Comparison of ENCODE assay signal across 20 mouse cellular contexts in the genomic region with DNA sequence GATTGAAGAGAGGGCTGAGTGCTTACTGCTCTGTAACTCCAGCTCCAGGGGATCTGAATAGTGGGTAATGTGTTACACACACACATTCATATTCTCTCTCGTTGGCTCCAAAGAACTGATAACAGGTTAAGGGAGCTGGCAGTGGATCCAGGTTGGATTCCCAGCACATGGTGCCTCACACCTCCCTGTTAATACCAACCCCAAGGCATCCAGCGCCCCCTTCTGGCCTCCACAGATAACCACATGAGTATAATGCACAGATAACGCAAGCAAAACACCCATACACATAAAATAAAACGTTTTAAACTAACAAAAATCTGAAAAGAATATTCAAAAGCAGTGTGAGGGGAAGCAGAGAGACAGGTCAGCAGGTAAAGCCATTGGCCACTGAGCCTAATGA. TPM values are rescaled to one million over a fixed set of nuclear protein-coding genes. Genes with fewer than 3 reads are reported as not detected.
A peak's percentile ranks its signal among the peaks of the same experiment; 100 is the strongest.
DNase-seq lines count a peak whose midpoint lies in the region; ATAC-seq and TF ChIP-seq lines count a peak whose summit lies in the region.
"Had no signal": no experiment of that assay in that cellular context is flagged by ENCODE, and none has a peak within 500 bp of the region (broad histone marks: within the 10 kb centered on the region; RNA-seq: fewer than 3 reads in every experiment).

No protein-coding gene starts in this region.

- TF ChIP-seq CTCF in intestine, postnatal 0 days (IDR thresholded peaks at IDR 0.05; ENCODE audit: low read depth), result peak; percentile 42; the same call in 1 of the 2 replicates
- peak; percentile 26 for TF ChIP-seq CTCF in lung, postnatal 0 days (IDR thresholded peaks at IDR 0.05)
- TF ChIP-seq CTCF in MEL (IDR thresholded peaks at IDR 0.05 in 2 of 3, conservative IDR thresholded peaks at IDR 0.05 in 1 of 3; ENCODE audit: control insufficient read depth in 1 of 3, insufficient read depth in 1 of 3, low read depth in 2 of 3, low read length in 3 of 3, poor library complexity in 1 of 3, severe bottlenecking in 1 of 3), result peak; percentile 55 to 66 (median 55)

- no peak overlapping the region for H3K27ac ChIP-seq in intestine, postnatal 0 days (ENCODE audit: low read depth, low read length)
- no peak overlapping the region for H3K27ac ChIP-seq in intestine, embryonic 15.5 days
- no peak overlapping the region for H3K27ac ChIP-seq in lung, postnatal 0 days (ENCODE audit: low read length)
- no peak overlapping the region for H3K27ac ChIP-seq in MEL (ENCODE audit: control insufficient read depth, low read depth, low read length)
- H3K27ac ChIP-seq: forebrain, embryonic 10.5 days; kidney, embryonic 15.5 days; limb, embryonic 12.5 days; macrophage had no signal

- H3K9ac ChIP-seq in intestine, postnatal 0 days (ENCODE audit: low read depth, low read length), result no peak overlapping the region
- H3K9ac ChIP-seq in intestine, embryonic 15.5 days, result no peak overlapping the region
- H3K9ac ChIP-seq in lung, postnatal 0 days (replicated peaks; ENCODE audit: low read depth), result no peak overlapping the region
- no peak overlapping the region for H3K9ac ChIP-seq in MEL (ENCODE audit: control insufficient read depth, low read depth, low read length, poor library complexity, severe bottlenecking)
- H3K9ac ChIP-seq: heart, embryonic 12.5 days; kidney, embryonic 15.5 days; limb, embryonic 12.5 days had no signal

- H3K4me3 ChIP-seq in intestine, postnatal 0 days (ENCODE audit: low read depth, low read length), result no peak overlapping the region
- H3K4me3 ChIP-seq in intestine, embryonic 15.5 days (replicated peaks), result no peak overlapping the region
- H3K4me3 ChIP-seq in lung, postnatal 0 days (ENCODE audit: low read depth, low read length), result no peak overlapping the region
- H3K4me3 ChIP-seq in MEL (ENCODE audit: control insufficient read depth in 1 of 2, insufficient read depth in 1 of 2, low read depth in 2 of 2, low read length in 2 of 2), result no peak overlapping the region
- H3K4me3 ChIP-seq: forebrain, embryonic 10.5 days; heart, embryonic 12.5 days; kidney, embryonic 15.5 days; limb, embryonic 12.5 days had no signal

- DNase-seq in lung, postnatal 0 days (ENCODE audit: low spot score), result no peak
- no peak for DNase-seq in lung, postnatal 36 days
- DNase-seq in MEL (ENCODE audit: low read depth, low spot score), result peak; percentile 56
- no peak for DNase-seq in heart, postnatal 14 days
- DNase-seq: adrenal gland, postnatal 36 days; cerebellum, adult 9-11 months; gastrocnemius, postnatal 36 days; heart, postnatal 36 days; lung, adult 2 months; spleen, adult 18-20 months had no signal

- intact Hi-C loops in heart, postnatal 14 days (cut with DNase I), result no loop called here

- peaks cover 13% of the 10 kb centered on the region; the same call in 1 of the 2 replicates for H3K36me3 ChIP-seq in intestine, postnatal 0 days (ENCODE audit: control insufficient read depth, insufficient read depth)
- 0 out of 2 replicates have a peak, but pooled peaks cover 5% of the 10 kb centered on the region for H3K36me3 ChIP-seq in intestine, embryonic 15.5 days
- no peaks in the 10 kb centered on the region for H3K36me3 ChIP-seq in lung, postnatal 0 days (ENCODE audit: insufficient read depth, low read length)
- H3K36me3 ChIP-seq in MEL (ENCODE audit: control insufficient read depth in 1 of 2, insufficient read depth in 2 of 2, low read length in 2 of 2), result no peaks in the 10 kb centered on the region; a peak in 2 of 4 replicates

- no peak overlapping the region for H3K4me2 ChIP-seq in intestine, postnatal 0 days (replicated peaks; ENCODE audit: low read depth)
- no peak overlapping the region for H3K4me2 ChIP-seq in intestine, embryonic 15.5 days (replicated peaks)
- no peak overlapping the region for H3K4me2 ChIP-seq in lung, postnatal 0 days (replicated peaks; ENCODE audit: low read depth, low read length)
- H3K4me2 ChIP-seq: heart, embryonic 12.5 days; kidney, embryonic 15.5 days; limb, embryonic 12.5 days had no signal

- TF ChIP-seq POLR2A in MEL (IDR thresholded peaks at IDR 0.05; ENCODE audit: control insufficient read depth in 1 of 2, insufficient read depth in 1 of 2, low read depth in 1 of 2, low read length in 2 of 2, poor library complexity in 1 of 2), result no peak

- 47% methylated on average over 4 of the region's 4 CpGs for WGBS in intestine, postnatal 0 days
- WGBS in intestine, embryonic 15.5 days, result 53% methylated on average over 4 of the region's 4 CpGs
- 52% methylated on average over 4 of the region's 4 CpGs for WGBS in lung, postnatal 0 days

- H3K27me3 ChIP-seq in intestine, postnatal 0 days (replicated peaks; ENCODE audit: control insufficient read depth, insufficient read depth, low read length), result peaks cover 19% of the 10 kb centered on the region
- peaks cover 26% of the 10 kb centered on the region for H3K27me3 ChIP-seq in intestine, embryonic 15.5 days (replicated peaks)
- peaks cover 4% of the 10 kb centered on the region; the same call in 1 of the 2 replicates for H3K27me3 ChIP-seq in lung, postnatal 0 days (replicated peaks; ENCODE audit: insufficient read depth, low read length)
- no peaks in the 10 kb centered on the region for H3K27me3 ChIP-seq in MEL (ENCODE audit: control insufficient read depth in 1 of 2, insufficient read depth in 2 of 2, low read length in 2 of 2)

- no peak for ATAC-seq in intestine, postnatal 0 days
- no peak for ATAC-seq in intestine, embryonic 15.5 days
- ATAC-seq in lung, postnatal 0 days, result no peak
- 0 out of 2 replicates have a peak, but pooled peaks have one; percentile 32 for ATAC-seq in megakaryocyte progenitor cell, adult 5-6 weeks (replicated peaks; ENCODE audit: poor library complexity)
- no peak for ATAC-seq in erythroblast, adult 5-6 weeks (replicated peaks; ENCODE audit: low FRiP score, poor library complexity, severe bottlenecking)
- ATAC-seq: midbrain, embryonic 16.5 days had no signal

- 0 out of 2 replicates have a peak, but pooled peaks cover 3% of the 10 kb centered on the region for H3K4me1 ChIP-seq in intestine, postnatal 0 days (replicated peaks; ENCODE audit: control insufficient read depth, insufficient read depth, low read length)
- H3K4me1 ChIP-seq in intestine, embryonic 15.5 days (replicated peaks), result peaks cover 12% of the 10 kb centered on the region
- H3K4me1 ChIP-seq in lung, postnatal 0 days (ENCODE audit: insufficient read depth, low read depth, low read length), result peaks cover 13% of the 10 kb centered on the region
- H3K4me1 ChIP-seq in MEL (ENCODE audit: control insufficient read depth in 1 of 2, insufficient read depth in 2 of 2, low read length in 2 of 2), result 0 out of 4 replicates have a peak, but pooled peaks cover 0 to 3% of the 10 kb centered on the region in 2 experiments

- no peaks in the 10 kb centered on the region for H3K9me3 ChIP-seq in intestine, postnatal 0 days (ENCODE audit: control insufficient read depth)
- H3K9me3 ChIP-seq in intestine, embryonic 15.5 days, result no peaks in the 10 kb centered on the region
- H3K9me3 ChIP-seq in lung, postnatal 0 days (ENCODE audit: low read length), result no peaks in the 10 kb centered on the region
- H3K9me3 ChIP-seq in MEL (replicated peaks; ENCODE audit: insufficient read depth, low read length), result no peaks in the 10 kb centered on the region
- H3K9me3 ChIP-seq: forebrain, embryonic 10.5 days; heart, embryonic 12.5 days; kidney, embryonic 15.5 days; limb, embryonic 12.5 days had no signal

- H3K79me2 ChIP-seq in MEL (ENCODE audit: control insufficient read depth, insufficient read depth, low read length, poor library complexity), result no peaks in the 10 kb centered on the region

- peak; percentile 13 for TF ChIP-seq RAD21 in MEL (IDR thresholded peaks at IDR 0.05; ENCODE audit: low read depth, low read length)

- no peak for TF ChIP-seq EP300 in lung, postnatal 0 days (IDR thresholded peaks at IDR 0.05)
- TF ChIP-seq EP300 in MEL (IDR thresholded peaks at IDR 0.05; ENCODE audit: low read depth in 1 of 2, low read length in 2 of 2), result no peak

RNA-seq across cellular contexts. Expression of gene Tmem91, which starts 2.5 kb away (rescaled TPM):
- 0.61 and 1.3 TPM in 2 replicates for polyA plus RNA-seq in intestine, postnatal 0 days (2015; fragmentation: Nextera tagmentation; extraction: Ambion mirVana)
- polyA plus RNA-seq in intestine, embryonic 15.5 days (2015; fragmentation: Nextera tagmentation; extraction: Ambion mirVana), result 1.9 and 2.4 TPM in 2 replicates
- 1.2 and 2.0 TPM in 2 replicates for polyA plus RNA-seq in lung, postnatal 0 days (2015; fragmentation: Nextera tagmentation; extraction: Ambion mirVana)
- total RNA-seq in MEL (2012; rRNA removed), result 0.59 and 0.89 TPM in 2 replicates
- polyA plus RNA-seq in MEL (2012; ENCODE audit: insufficient read depth in 1 of 2, insufficient read length in 2 of 2, low read depth in 1 of 2, low replicate concordance in 2 of 2, missing spikeins in 1 of 2), result 1 to 10 TPM in 1 of 2 experiments, not detected in 1; 3.3 TPM
- 0.69 and 1.0 TPM in 2 replicates for total RNA-seq in megakaryocyte progenitor cell, adult 5-6 weeks (2015)
- total RNA-seq in megakaryocyte progenitor cell, adult 5-6 weeks (2017), result not detected in 2 replicates
- total RNA-seq in erythroblast, adult 5-6 weeks (2015; ENCODE audit: low replicate concordance), result 0.96 TPM in 1 of 2 replicates, not detected in the other
- 0.09 TPM in 1 of 2 replicates, not detected in the other for total RNA-seq in erythroblast, adult 5-6 weeks (2017; ENCODE audit: low replicate concordance)
- under 1 TPM in 1 of 2 experiments, not detected in 1; 0.37 TPM for total RNA-seq in heart, postnatal 14 days (2021)
- total RNA-seq: adrenal gland, postnatal 36 days; gastrocnemius, postnatal 36 days; heart, postnatal 36 days had no signal

RNA-seq across cellular contexts. Expression of gene B9d2, which starts 8.1 kb away (rescaled TPM):
- 12.4 and 12.6 TPM in 2 replicates for polyA plus RNA-seq in intestine, postnatal 0 days (2015; fragmentation: Nextera tagmentation; extraction: Ambion mirVana)
- 22.4 and 23.7 TPM in 2 replicates for polyA plus RNA-seq in intestine, embryonic 15.5 days (2015; fragmentation: Nextera tagmentation; extraction: Ambion mirVana)
- 28.6 and 28.8 TPM in 2 replicates for polyA plus RNA-seq in lung, postnatal 0 days (2015; fragmentation: Nextera tagmentation; extraction: Ambion mirVana)
- 70.4 TPM in 2 replicates for total RNA-seq in MEL (2012; rRNA removed)
- 100 to 1,000 TPM in 1 of 2 experiments, not detected in 1; 108 TPM for polyA plus RNA-seq in MEL (2012; ENCODE audit: insufficient read depth in 1 of 2, insufficient read length in 2 of 2, low read depth in 1 of 2, low replicate concordance in 2 of 2, missing spikeins in 1 of 2)
- total RNA-seq in megakaryocyte progenitor cell, adult 5-6 weeks (2015), result 34.4 and 38.7 TPM in 2 replicates
- 38.2 and 39.8 TPM in 2 replicates for total RNA-seq in megakaryocyte progenitor cell, adult 5-6 weeks (2017)
- total RNA-seq in erythroblast, adult 5-6 weeks (2015; ENCODE audit: low replicate concordance), result 7.5 and 8.1 TPM in 2 replicates
- 0.60 and 5.6 TPM in 2 replicates for total RNA-seq in erythroblast, adult 5-6 weeks (2017; ENCODE audit: low replicate concordance)
- 10 to 100 TPM; 11.0 to 11.3 TPM for total RNA-seq in heart, postnatal 14 days (2021)

RNA-seq across cellular contexts. Expression of gene Exosc5, which starts 13.5 kb away (rescaled TPM):
- 50.4 and 52.7 TPM in 2 replicates for polyA plus RNA-seq in intestine, postnatal 0 days (2015; fragmentation: Nextera tagmentation; extraction: Ambion mirVana)
- 80.5 and 87.7 TPM in 2 replicates for polyA plus RNA-seq in intestine, embryonic 15.5 days (2015; fragmentation: Nextera tagmentation; extraction: Ambion mirVana)
- 46.7 and 49.7 TPM in 2 replicates for polyA plus RNA-seq in lung, postnatal 0 days (2015; fragmentation: Nextera tagmentation; extraction: Ambion mirVana)
- total RNA-seq in MEL (2012; rRNA removed), result 106 and 109 TPM in 2 replicates
- 100 to 1,000 TPM in 1 of 2 experiments, not detected in 1; 134 TPM for polyA plus RNA-seq in MEL (2012; ENCODE audit: insufficient read depth in 1 of 2, insufficient read length in 2 of 2, low read depth in 1 of 2, low replicate concordance in 2 of 2, missing spikeins in 1 of 2)
- total RNA-seq in megakaryocyte progenitor cell, adult 5-6 weeks (2015), result 80.7 and 84.9 TPM in 2 replicates
- total RNA-seq in megakaryocyte progenitor cell, adult 5-6 weeks (2017), result 55.6 and 71.8 TPM in 2 replicates
- 5.4 and 13.8 TPM in 2 replicates for total RNA-seq in erythroblast, adult 5-6 weeks (2015; ENCODE audit: low replicate concordance)
- 3.6 and 10.1 TPM in 2 replicates for total RNA-seq in erythroblast, adult 5-6 weeks (2017; ENCODE audit: low replicate concordance)
- 10 to 100 TPM; 16.9 to 17.2 TPM for total RNA-seq in heart, postnatal 14 days (2021)

RNA-seq across cellular contexts. Expression of gene Bckdha, which starts 13.7 kb away (rescaled TPM):
- polyA plus RNA-seq in intestine, postnatal 0 days (2015; fragmentation: Nextera tagmentation; extraction: Ambion mirVana), result 39.8 and 44.3 TPM in 2 replicates
- 44.7 and 49.2 TPM in 2 replicates for polyA plus RNA-seq in intestine, embryonic 15.5 days (2015; fragmentation: Nextera tagmentation; extraction: Ambion mirVana)
- 61.8 and 71.7 TPM in 2 replicates for polyA plus RNA-seq in lung, postnatal 0 days (2015; fragmentation: Nextera tagmentation; extraction: Ambion mirVana)
- 21.4 and 27.0 TPM in 2 replicates for total RNA-seq in MEL (2012; rRNA removed)
- 10 to 100 TPM in 1 of 2 experiments, not detected in 1; 33.1 TPM for polyA plus RNA-seq in MEL (2012; ENCODE audit: insufficient read depth in 1 of 2, insufficient read length in 2 of 2, low read depth in 1 of 2, low replicate concordance in 2 of 2, missing spikeins in 1 of 2)
- total RNA-seq in megakaryocyte progenitor cell, adult 5-6 weeks (2015), result 37.6 and 46.7 TPM in 2 replicates
- 48.6 and 52.0 TPM in 2 replicates for total RNA-seq in megakaryocyte progenitor cell, adult 5-6 weeks (2017)
- total RNA-seq in erythroblast, adult 5-6 weeks (2015; ENCODE audit: low replicate concordance), result 2.5 and 17.9 TPM in 2 replicates
- total RNA-seq in erythroblast, adult 5-6 weeks (2017; ENCODE audit: low replicate concordance), result 4.3 and 5.2 TPM in 2 replicates
- 100 to 1,000 TPM; 132 to 146 TPM for total RNA-seq in heart, postnatal 14 days (2021)

RNA-seq across cellular contexts. Expression of gene Tgfb1, which starts 14.4 kb away (rescaled TPM):
- 1.7 and 2.2 TPM in 2 replicates for polyA plus RNA-seq in intestine, postnatal 0 days (2015; fragmentation: Nextera tagmentation; extraction: Ambion mirVana)
- polyA plus RNA-seq in intestine, embryonic 15.5 days (2015; fragmentation: Nextera tagmentation; extraction: Ambion mirVana), result 2.3 and 2.5 TPM in 2 replicates
- 6.6 and 9.0 TPM in 2 replicates for polyA plus RNA-seq in lung, postnatal 0 days (2015; fragmentation: Nextera tagmentation; extraction: Ambion mirVana)
- total RNA-seq in MEL (2012; rRNA removed), result 108 and 121 TPM in 2 replicates
- polyA plus RNA-seq in MEL (2012; ENCODE audit: insufficient read depth in 1 of 2, insufficient read length in 2 of 2, low read depth in 1 of 2, low replicate concordance in 2 of 2, missing spikeins in 1 of 2), result 100 to 1,000 TPM; 164 to 489 TPM
- total RNA-seq in megakaryocyte progenitor cell, adult 5-6 weeks (2015), result 237 and 286 TPM in 2 replicates
- 35.7 and 35.8 TPM in 2 replicates for total RNA-seq in megakaryocyte progenitor cell, adult 5-6 weeks (2017)
- 64.9 and 68.1 TPM in 2 replicates for total RNA-seq in erythroblast, adult 5-6 weeks (2015; ENCODE audit: low replicate concordance)
- 11.2 and 12.0 TPM in 2 replicates for total RNA-seq in erythroblast, adult 5-6 weeks (2017; ENCODE audit: low replicate concordance)
- total RNA-seq in heart, postnatal 14 days (2021), result 10 to 100 TPM; 31.7 to 36.1 TPM
